Mouse (Mus musculus) gastrocnemius, postnatal 25 days (tissue): ENCODE data around the gene Ank3. TPM values are rescaled to one million over a fixed set of nuclear protein-coding genes. Genes with fewer than 3 reads are reported as not detected.

Experiments
- DNase-seq: peaks from one replicate; pipeline ENCODE4 v3.0.0; 2022
- total RNA-seq, 2 experiments: library from RNA; stranded (reverse); gene quantifications; 1 replicate in 1 of 2; 2 replicates in 1 of 2; pipeline ENCODE4 v1.2.3; 2021

The Ank3 gene
- total RNA-seq, 2 experiments from 2014 or later: 86.6 to 98.7 TPM

- no peak for DNase-seq
Observed at GRCm38 (mm10) chr10:69573746-69574145, 175.2 kb downstream of the Ank3 start.

DNA sequence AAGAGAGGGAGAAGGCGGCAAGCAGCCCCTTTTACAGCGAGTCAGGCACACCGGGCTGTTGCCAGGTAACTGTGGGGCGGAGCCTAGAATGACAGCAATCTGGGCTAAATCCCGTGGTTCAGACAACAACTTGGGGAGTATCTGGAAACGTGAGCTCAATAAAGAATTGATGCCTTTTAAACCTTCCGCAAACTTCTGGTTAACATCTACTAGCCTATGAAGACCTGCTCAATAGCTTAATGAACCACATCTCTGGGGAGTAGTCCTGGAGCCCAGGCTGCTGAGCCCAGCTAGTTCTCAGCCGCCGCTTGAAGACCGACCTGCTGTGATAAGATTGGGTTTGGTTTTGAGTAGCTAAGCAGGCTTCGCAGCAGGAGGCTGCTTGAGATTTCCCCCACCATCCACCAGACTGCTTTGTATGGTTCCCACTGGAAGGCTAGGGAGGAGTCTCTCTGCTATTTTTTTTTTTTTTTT, 175.7 kb downstream of the Ank3 start:
- DNase-seq: no peak

- no peak for DNase-seq
Observed at GRCm38 (mm10) chr10:69574894-69575293, 176.3 kb downstream of the Ank3 start.

GRCm38 (mm10) chr10:69575451-69575850, 176.9 kb downstream of the Ank3 start:
- no peak for DNase-seq

GRCm38 (mm10) chr10:69576264-69576663, 177.7 kb downstream of the Ank3 start:
- no peak for DNase-seq

DNA sequence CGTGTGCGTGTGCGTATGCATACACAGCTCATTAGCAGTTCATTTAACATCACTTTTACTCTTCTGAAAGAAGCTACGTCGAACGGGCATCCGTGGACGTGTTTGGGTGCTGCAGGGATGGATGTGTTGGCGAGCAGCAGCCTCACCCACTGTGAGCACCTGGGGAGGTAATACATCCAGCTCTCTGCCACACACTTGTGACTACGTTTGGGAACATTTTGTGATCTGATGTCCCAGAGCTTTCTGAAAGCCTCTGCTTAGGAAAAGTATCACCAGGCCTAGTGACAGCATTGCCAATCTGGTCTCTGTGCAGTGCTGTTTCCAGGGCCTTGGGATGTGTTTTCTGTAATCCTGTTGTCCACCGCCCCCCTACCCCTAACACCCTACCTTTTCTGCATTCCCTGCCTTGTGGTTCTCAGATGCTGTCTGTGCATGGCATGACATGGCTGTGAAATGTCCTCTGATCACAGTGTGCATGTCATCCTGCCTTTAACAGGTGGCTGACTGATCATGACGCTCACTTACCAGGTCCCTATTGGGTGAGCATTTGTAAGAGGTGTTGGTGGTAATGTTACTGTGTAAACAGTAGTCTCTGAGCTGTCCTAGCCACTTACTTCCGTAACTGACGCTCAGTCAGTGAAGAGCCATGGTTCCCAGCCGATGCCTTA, 178.6 kb downstream of the Ank3 start:
- no peak for DNase-seq

GRCm38 (mm10) chr10:69577729-69578061, 179.1 kb downstream of the Ank3 start:
- DNase-seq: no peak

DNA sequence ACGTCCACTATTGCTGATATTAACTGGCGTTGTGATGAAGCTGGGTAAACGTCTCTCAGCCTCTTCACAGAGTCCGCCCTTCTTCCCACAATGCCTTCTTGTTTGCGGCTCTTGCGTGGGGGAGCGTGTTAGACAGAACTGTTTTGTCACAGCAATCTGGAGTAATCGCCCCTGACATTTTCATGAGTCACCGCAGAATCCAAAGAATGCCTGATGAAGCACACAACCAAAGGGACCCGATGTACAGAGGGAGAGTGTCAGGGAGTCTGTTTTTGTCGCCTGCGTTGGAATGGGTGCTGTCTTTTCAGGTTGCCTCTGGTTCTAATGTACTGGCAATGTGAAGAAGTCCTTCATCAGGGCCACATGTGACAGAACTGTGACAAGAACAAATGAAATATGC, 181.0 kb downstream of the Ank3 start:
- DNase-seq: no peak

DNA sequence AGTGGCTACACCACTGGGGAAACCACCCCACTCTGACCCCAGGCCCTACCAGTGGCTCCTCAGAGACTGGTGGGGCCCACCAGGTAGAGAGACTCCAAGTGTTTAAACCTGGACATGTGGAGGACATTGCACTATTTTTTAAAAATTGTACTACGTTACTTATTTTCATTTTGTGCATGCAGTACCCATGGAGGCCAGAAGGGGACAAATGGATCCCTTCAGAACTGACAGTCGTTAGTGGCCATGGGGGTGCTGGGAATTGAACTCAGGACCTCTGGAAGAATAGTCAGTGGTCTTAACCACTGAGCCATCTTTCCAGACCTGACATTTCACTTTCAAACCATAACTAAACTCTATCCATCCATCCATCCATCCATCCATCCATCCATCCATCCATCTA, 183.0 kb downstream of the Ank3 start:
- DNase-seq: no peak

- DNase-seq: no peak
Observed at GRCm38 (mm10) chr10:69583874-69584481, 185.4 kb downstream of the Ank3 start.

- DNase-seq: no peak
Observed at GRCm38 (mm10) chr10:69584566-69584965, 186.0 kb downstream of the Ank3 start.

DNA sequence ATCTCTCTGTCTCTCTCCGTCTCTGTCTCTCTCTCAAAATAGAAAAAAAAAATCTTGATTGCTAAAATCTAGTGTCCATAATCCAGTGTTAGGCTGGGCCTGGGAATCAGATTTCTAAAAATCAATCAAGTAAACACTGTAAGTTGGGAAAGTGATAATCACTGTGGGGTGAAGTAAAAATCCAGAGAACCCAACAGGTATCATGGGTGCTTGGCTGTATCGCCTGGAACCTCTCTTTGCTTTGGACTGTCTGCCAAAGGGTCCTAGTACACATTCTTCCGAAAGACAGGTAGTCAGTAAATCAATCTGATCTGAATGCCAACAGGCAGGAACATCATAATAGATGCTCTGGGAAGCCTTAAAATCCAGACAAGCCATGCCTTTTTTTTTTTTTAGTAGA, 186.7 kb downstream of the Ank3 start:
- no peak for DNase-seq

DNA sequence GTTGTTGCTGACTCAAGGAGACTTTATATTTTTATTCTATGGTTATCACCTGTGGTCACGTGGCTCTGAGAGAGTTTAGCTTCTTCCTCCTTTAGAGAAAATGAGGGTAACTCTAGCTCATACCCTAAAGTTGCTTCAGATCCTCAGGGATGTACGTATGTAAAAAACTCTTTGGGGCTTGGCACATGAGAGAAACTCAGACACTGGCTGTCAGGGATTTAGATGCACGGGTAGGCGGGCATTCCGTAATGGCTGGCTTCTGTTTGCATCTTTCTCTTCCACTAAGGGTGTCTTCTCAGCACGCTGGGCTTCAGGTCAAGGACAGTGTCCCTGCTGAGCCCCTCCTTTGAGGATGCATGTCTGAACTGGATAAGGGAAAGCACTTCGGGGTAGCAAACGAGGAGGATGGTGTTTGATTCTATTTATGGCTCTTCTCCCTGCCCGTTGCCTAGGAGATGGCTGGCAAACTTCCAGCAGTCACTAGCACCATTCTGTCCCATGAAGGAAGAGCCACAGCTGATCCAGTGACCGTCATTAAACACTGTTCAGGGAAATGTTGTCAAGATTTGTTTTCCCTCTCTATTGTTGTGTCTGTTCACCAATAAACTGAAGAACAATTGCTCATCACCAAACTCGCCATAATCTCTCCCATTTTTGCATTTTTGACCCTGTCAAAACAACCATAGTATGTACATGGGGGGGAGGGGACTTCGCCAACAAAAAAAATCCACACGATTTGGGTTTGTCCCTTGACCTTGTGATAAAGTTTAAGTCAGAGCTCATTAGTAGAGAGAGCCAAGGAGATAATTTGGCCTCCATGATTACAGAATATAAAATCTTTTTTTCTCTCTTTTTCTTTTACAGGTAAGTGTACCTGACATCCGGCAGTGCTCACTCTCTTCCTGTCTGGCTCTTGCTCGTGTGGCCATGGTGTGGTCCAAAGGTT, 195.9 kb downstream of the Ank3 start:
- DNase-seq: peak; percentile 63

DNA sequence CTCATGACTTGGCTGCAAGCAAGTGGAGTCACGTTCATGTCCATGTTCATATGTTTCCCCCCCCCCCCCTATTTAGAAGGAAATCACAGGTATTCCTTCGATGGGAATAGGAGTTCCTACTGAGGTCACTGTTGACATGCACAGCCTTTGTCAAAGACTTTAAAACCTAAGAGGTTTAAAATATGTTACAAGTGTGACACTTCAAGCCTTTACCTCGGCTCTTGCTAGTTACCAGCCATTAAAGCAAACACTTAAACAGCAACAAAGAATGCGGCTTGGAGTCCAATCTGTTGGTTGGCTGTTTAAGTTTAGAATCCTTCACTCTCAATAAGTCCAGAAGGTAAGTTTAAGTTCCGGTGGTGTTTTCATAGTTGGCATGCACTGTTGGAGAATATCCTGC, 196.9 kb downstream of the Ank3 start:
- DNase-seq: no peak

- DNase-seq: no peak
Observed at GRCm38 (mm10) chr10:69601471-69601870, 202.9 kb downstream of the Ank3 start.

- no peak for DNase-seq
Observed at GRCm38 (mm10) chr10:69602711-69603110, 204.1 kb downstream of the Ank3 start.

DNA sequence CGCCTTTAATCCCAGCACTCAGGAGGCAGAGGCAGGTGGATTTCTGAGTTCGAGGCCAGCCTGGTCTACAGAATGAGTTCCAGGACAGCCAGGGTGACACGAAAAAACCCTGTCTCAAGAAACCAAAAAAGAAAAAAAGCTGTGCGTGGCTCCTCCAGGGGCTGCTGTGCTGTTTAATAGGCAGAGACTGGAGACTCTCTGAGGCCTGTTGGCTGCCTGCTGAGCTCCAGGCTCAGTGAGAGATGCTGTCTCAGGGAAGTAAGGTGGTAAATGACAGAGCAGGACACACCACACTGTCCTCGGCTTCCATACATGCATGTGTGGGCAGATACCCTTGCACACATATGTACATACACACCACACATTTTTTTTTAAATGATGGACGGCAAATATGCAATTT, 206.0 kb downstream of the Ank3 start:
- DNase-seq: no peak

DNA sequence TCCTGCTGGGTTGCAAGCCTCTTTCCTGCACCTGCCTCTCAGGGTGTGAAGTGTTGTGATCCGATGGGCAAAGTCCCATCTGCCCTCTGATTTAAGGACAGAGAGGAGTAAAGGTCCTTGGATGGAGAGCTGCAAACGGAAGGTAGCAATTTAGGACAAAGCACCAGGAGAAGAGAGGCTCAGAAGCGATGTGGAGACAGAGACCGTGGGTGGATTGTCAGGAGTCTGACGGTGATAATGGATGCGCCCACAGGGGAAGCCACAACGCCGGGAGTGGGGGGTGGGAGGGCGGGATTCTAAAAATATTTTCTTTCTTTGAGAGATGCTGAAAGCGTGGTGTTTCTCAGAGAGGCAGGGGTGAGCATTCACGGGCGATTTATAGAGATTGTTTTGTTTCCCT, 206.6 kb downstream of the Ank3 start:
- DNase-seq: no peak

GRCm38 (mm10) chr10:69607611-69608119, 209.1 kb downstream of the Ank3 start:
- no peak for DNase-seq

DNA sequence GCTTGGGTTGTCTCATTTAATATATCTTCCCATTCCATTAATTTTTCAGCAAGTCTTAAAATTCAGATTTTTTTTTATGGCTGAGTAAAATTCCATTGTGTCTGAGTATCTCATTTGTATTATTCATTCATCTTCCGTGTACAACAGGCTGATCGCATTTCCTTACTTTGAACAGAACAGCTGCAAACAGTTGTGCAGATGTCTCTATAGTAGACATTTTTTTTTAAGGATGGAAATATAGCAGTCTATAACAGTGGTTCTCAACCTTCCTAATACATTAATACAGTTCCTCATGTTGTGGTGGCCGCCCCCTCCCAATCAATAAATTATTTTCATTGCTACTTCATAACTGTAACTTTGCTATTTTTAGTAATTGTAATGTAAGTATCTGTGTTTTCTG, 212.7 kb downstream of the Ank3 start:
- DNase-seq: no peak

- DNase-seq: peak; percentile 26
Observed at GRCm38 (mm10) chr10:69611839-69612340, 213.3 kb downstream of the Ank3 start.

- DNase-seq: peak; percentile 23
Observed at GRCm38 (mm10) chr10:69616953-69617352, 218.4 kb downstream of the Ank3 start.
